Mouse (Mus musculus) erythroid progenitor cell, adult 5-6 weeks (primary cell): ENCODE measurements around the gene Cd63. TPM values are rescaled to one million over a fixed set of nuclear protein-coding genes. Genes with fewer than 3 reads are reported as not detected.

Source experiments
- ATAC-seq: replicated peaks from 2 replicates; pipeline ENCODE4 v1.8.0; 2016; ENCODE audit warnings: moderate number of reproducible peaks, mild to moderate bottlenecking, moderate TSS enrichment, inconsistent platforms; ENCODE audit not compliant: poor library complexity, low FRiP score, severe bottlenecking
- total RNA-seq, 2 experiments: library from RNA; stranded (forward) in 1 of 2; stranded (reverse) in 1 of 2; fragments of 150-400 nt in 1 of 2; fragments of 186-747, 209-891 nt in 1 of 2; gene quantifications; 2 replicates each; pipeline versions ENCODE4 v1.2.3 to v1.2.4; 2015 to 2017; ENCODE audit warnings: low replicate concordance in 2 of 2

The Cd63 gene
- total RNA-seq, 2 experiments from 2014 or later, result 28.4 to 57.4 TPM

DNA sequence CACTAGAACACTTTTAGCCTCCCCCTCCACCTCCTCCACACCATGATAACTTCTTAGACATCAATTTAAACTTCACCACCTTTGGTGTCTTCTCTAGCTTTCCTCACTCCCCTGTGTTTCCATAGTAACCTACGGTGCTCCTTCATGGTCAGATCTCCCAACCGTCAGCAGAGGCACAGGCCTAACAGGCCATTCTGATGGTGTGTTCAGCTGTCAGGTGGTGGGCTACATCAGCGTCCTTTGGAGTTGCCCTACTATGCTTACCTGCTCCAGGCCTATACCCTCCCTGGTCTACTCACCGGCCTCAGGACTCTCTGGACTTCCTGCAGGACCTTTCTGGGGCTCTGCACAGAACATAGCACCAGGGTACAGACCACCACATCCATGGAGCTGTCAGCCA is 59.4 kb downstream of the Cd63 start:
- ATAC-seq, result no peak

DNA sequence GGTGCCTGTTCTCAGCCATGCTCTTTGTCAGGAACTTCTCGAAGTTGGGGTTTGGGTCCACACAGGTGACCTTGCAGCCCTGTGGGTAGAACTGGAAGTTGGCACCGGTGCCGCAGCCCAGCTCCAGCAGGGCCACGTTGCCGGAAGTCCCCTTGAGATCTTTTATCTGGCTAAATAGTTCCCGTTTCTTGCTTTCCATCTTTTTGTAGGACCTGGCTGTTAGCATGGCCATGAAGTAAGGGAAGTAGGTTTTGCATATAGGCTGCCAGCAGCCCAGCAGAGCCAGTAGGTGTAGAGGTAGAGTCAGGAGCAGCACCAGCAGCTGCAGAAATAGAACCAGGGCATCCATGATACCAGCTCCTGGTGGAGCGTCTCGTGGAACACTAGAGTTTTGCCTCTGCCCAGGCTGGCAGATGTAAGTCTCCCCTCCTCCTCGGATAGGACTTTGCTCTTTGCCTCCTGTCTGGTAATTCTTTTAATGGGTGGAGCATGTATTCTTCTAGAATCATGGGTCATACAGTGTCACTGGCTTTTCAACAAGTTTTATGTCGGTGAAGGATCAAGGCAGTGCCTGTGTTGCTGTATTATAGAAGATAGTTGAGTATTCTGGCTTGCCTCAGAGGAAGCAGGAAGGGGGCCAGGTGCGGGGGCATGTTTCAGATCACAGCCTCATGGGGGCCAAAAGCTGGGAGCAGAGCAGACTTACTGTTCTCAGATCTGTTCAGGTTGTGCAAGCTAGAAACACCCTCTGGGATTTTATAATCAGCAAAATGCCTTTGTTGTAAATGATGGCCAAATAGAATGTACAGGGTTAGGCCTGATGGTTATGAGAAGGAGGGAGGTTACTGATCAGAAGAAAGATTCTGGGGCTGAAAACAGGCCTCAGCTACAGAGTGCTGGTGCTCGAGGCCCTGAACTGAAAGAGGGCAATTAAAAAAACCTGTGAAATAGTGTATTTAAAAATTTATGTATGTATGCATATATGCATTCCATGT is 60.1 kb downstream of the Cd63 start, which contains the start of gene Mettl7b:
Gene Mettl7b, minus strand, starts transcription at position 399 of the 995 bp plus-strand sequence.
- no peak for ATAC-seq

Other genes starting within 250 kb of the Cd63 start
- gene Suox, start 226.9 kb upstream of the Cd63 start, total RNA-seq (2015; ENCODE audit: low replicate concordance), result 21.4 and 35.7 TPM in 2 replicates
- gene Suox, start 226.9 kb upstream of the Cd63 start, total RNA-seq (2017; ENCODE audit: low replicate concordance), result 27.7 and 43.4 TPM in 2 replicates
- 30.6 and 54.1 TPM in 2 replicates for gene Rab5b, start 204.7 kb upstream of the Cd63 start, total RNA-seq (2015; ENCODE audit: low replicate concordance)
- gene Rab5b, start 204.7 kb upstream of the Cd63 start, total RNA-seq (2017; ENCODE audit: low replicate concordance), result 37.7 and 46.8 TPM in 2 replicates
- gene Pmel, start 196.8 kb upstream of the Cd63 start, total RNA-seq (2015; ENCODE audit: low replicate concordance), result not detected in 2 replicates
- gene Pmel, start 196.8 kb upstream of the Cd63 start, total RNA-seq (2017; ENCODE audit: low replicate concordance), result 0.39 TPM in 1 of 2 replicates, not detected in the other
- gene Cdk2, start 196.0 kb upstream of the Cd63 start, total RNA-seq (2015; ENCODE audit: low replicate concordance), result 111 and 124 TPM in 2 replicates
- 62.0 and 73.5 TPM in 2 replicates for gene Cdk2, start 196.0 kb upstream of the Cd63 start, total RNA-seq (2017; ENCODE audit: low replicate concordance)
- gene Dgka, start 156.1 kb upstream of the Cd63 start, total RNA-seq (2015; ENCODE audit: low replicate concordance), result 9.6 and 16.2 TPM in 2 replicates
- 2.5 and 9.6 TPM in 2 replicates for gene Dgka, start 156.1 kb upstream of the Cd63 start, total RNA-seq (2017; ENCODE audit: low replicate concordance)
- gene Pym1, start 153.1 kb upstream of the Cd63 start, total RNA-seq (2015; ENCODE audit: low replicate concordance), result 13.8 and 19.5 TPM in 2 replicates
- 15.5 and 19.7 TPM in 2 replicates for gene Pym1, start 153.1 kb upstream of the Cd63 start, total RNA-seq (2017; ENCODE audit: low replicate concordance)
- 1.3 and 1.4 TPM in 2 replicates for gene Mmp19, start 110.1 kb upstream of the Cd63 start, total RNA-seq (2015; ENCODE audit: low replicate concordance)
- gene Mmp19, start 110.1 kb upstream of the Cd63 start, total RNA-seq (2017; ENCODE audit: low replicate concordance), result 0.90 and 1.9 TPM in 2 replicates
- 15.1 and 15.5 TPM in 2 replicates for gene Dnajc14, start 96.9 kb upstream of the Cd63 start, total RNA-seq (2015; ENCODE audit: low replicate concordance)
- gene Dnajc14, start 96.9 kb upstream of the Cd63 start, total RNA-seq (2017; ENCODE audit: low replicate concordance), result 23.5 and 24.6 TPM in 2 replicates
- 6.5 TPM in 1 of 2 replicates, not detected in the other for gene Tmem198b, start 96.6 kb upstream of the Cd63 start, total RNA-seq (2015; ENCODE audit: low replicate concordance)
- 0.26 and 2.0 TPM in 2 replicates for gene Tmem198b, start 96.6 kb upstream of the Cd63 start, total RNA-seq (2017; ENCODE audit: low replicate concordance)
- gene Sarnp, start 83.7 kb upstream of the Cd63 start, total RNA-seq (2015; ENCODE audit: low replicate concordance), result 151 and 206 TPM in 2 replicates
- gene Sarnp, start 83.7 kb upstream of the Cd63 start, total RNA-seq (2017; ENCODE audit: low replicate concordance), result 162 and 172 TPM in 2 replicates
- 32.7 and 45.4 TPM in 2 replicates for gene Ormdl2, start 79.3 kb upstream of the Cd63 start, total RNA-seq (2015; ENCODE audit: low replicate concordance)
- 23.9 and 91.4 TPM in 2 replicates for gene Ormdl2, start 79.3 kb upstream of the Cd63 start, total RNA-seq (2017; ENCODE audit: low replicate concordance)
- 0.36 TPM in 1 of 2 replicates, not detected in the other for gene Gdf11, start 9.3 kb upstream of the Cd63 start, total RNA-seq (2015; ENCODE audit: low replicate concordance)
- gene Gdf11, start 9.3 kb upstream of the Cd63 start, total RNA-seq (2017; ENCODE audit: low replicate concordance), result not detected in 2 replicates
- 11.7 TPM in 1 of 2 replicates, not detected in the other for gene Rdh5, start 21.9 kb downstream of the Cd63 start, total RNA-seq (2015; ENCODE audit: low replicate concordance)
- gene Rdh5, start 21.9 kb downstream of the Cd63 start, total RNA-seq (2017; ENCODE audit: low replicate concordance), result 20.1 TPM in 1 of 2 replicates, not detected in the other
- 49.0 and 51.2 TPM in 2 replicates for gene Bloc1s1, start 23.0 kb downstream of the Cd63 start, total RNA-seq (2015; ENCODE audit: low replicate concordance)
- 15.5 and 37.2 TPM in 2 replicates for gene Bloc1s1, start 23.0 kb downstream of the Cd63 start, total RNA-seq (2017; ENCODE audit: low replicate concordance)
- not detected in 2 replicates for gene Itga7, start 32.8 kb downstream of the Cd63 start, total RNA-seq (2015; ENCODE audit: low replicate concordance)
- not detected in 2 replicates for gene Itga7, start 32.8 kb downstream of the Cd63 start, total RNA-seq (2017; ENCODE audit: low replicate concordance)
- gene Mettl7b, start 60.0 kb downstream of the Cd63 start, total RNA-seq (2015; ENCODE audit: low replicate concordance), result not detected in 2 replicates
- not detected in 2 replicates for gene Mettl7b, start 60.0 kb downstream of the Cd63 start, total RNA-seq (2017; ENCODE audit: low replicate concordance)
- gene Olfr9, start 88.4 kb downstream of the Cd63 start, total RNA-seq (2015; ENCODE audit: low replicate concordance), result not detected in 2 replicates
- gene Olfr9, start 88.4 kb downstream of the Cd63 start, total RNA-seq (2017; ENCODE audit: low replicate concordance), result not detected in 2 replicates
- gene Olfr763, start 109.8 kb downstream of the Cd63 start, total RNA-seq (2015; ENCODE audit: low replicate concordance), result not detected in 2 replicates
- not detected in 2 replicates for gene Olfr763, start 109.8 kb downstream of the Cd63 start, total RNA-seq (2017; ENCODE audit: low replicate concordance)
- not detected in 2 replicates for gene Olfr764-ps1, start 138.9 kb downstream of the Cd63 start, total RNA-seq (2015; ENCODE audit: low replicate concordance)
- gene Olfr764-ps1, start 138.9 kb downstream of the Cd63 start, total RNA-seq (2017; ENCODE audit: low replicate concordance), result not detected in 2 replicates
- gene Olfr765, start 149.0 kb downstream of the Cd63 start, total RNA-seq (2015; ENCODE audit: low replicate concordance), result not detected in 2 replicates
- gene Olfr765, start 149.0 kb downstream of the Cd63 start, total RNA-seq (2017; ENCODE audit: low replicate concordance), result not detected in 2 replicates
- not detected in 2 replicates for gene Olfr766-ps1, start 168.0 kb downstream of the Cd63 start, total RNA-seq (2015; ENCODE audit: low replicate concordance)
- gene Olfr766-ps1, start 168.0 kb downstream of the Cd63 start, total RNA-seq (2017; ENCODE audit: low replicate concordance), result not detected in 2 replicates
- not detected in 2 replicates for gene Olfr767, start 181.9 kb downstream of the Cd63 start, total RNA-seq (2015; ENCODE audit: low replicate concordance)
- gene Olfr767, start 181.9 kb downstream of the Cd63 start, total RNA-seq (2017; ENCODE audit: low replicate concordance), result not detected in 2 replicates
- not detected in 2 replicates for gene Olfr768, start 198.4 kb downstream of the Cd63 start, total RNA-seq (2015; ENCODE audit: low replicate concordance)
- gene Olfr768, start 198.4 kb downstream of the Cd63 start, total RNA-seq (2017; ENCODE audit: low replicate concordance), result not detected in 2 replicates
- gene Olfr769, start 216.9 kb downstream of the Cd63 start, total RNA-seq (2015; ENCODE audit: low replicate concordance), result not detected in 2 replicates
- gene Olfr769, start 216.9 kb downstream of the Cd63 start, total RNA-seq (2017; ENCODE audit: low replicate concordance), result not detected in 2 replicates
- not detected in 2 replicates for gene Olfr770, start 238.0 kb downstream of the Cd63 start, total RNA-seq (2015; ENCODE audit: low replicate concordance)
- not detected in 2 replicates for gene Olfr770, start 238.0 kb downstream of the Cd63 start, total RNA-seq (2017; ENCODE audit: low replicate concordance)